8 mouse cellular contexts compared by ENCODE assay signal in genomic region chr6:134038881-134039280, GRCm38 (mm10). TPM values are rescaled to one million over a fixed set of nuclear protein-coding genes. Genes with fewer than 3 reads are reported as not detected.
A peak's percentile ranks its signal among the peaks of the same experiment; 100 is the strongest.
DNase-seq lines count a peak whose midpoint lies in the region; ATAC-seq lines count a peak whose summit lies in the region.

No protein-coding gene starts in this region.

- peak overlapping the region; percentile 28; the same call in 1 of the 2 replicates for H3K27ac ChIP-seq in midbrain, embryonic 10.5 days (replicated peaks)
- H3K27ac ChIP-seq in midbrain, embryonic 15.5 days = no peak overlapping the region
- peak overlapping the region; percentile 68 for H3K27ac ChIP-seq in heart, embryonic 13.5 days (replicated peaks)

- ATAC-seq in midbrain, embryonic 15.5 days (replicated peaks) = no peak
- no peak for ATAC-seq in heart, embryonic 13.5 days (ENCODE audit: extremely low read depth, insufficient number of reproducible peaks, low FRiP score, low TSS enrichment)

- peaks cover 65% of the 10 kb centered on the region for H3K4me1 ChIP-seq in midbrain, embryonic 10.5 days
- H3K4me1 ChIP-seq in midbrain, embryonic 15.5 days = peaks cover 41% of the 10 kb centered on the region
- H3K4me1 ChIP-seq in heart, embryonic 13.5 days = peaks cover 75% of the 10 kb centered on the region

- H3K9ac ChIP-seq in midbrain, embryonic 15.5 days = no peak overlapping the region
- peak overlapping the region; percentile 98 for H3K9ac ChIP-seq in heart, embryonic 13.5 days

- H3K9me3 ChIP-seq in midbrain, embryonic 10.5 days (replicated peaks) = no peaks in the 10 kb centered on the region
- H3K9me3 ChIP-seq in midbrain, embryonic 15.5 days = no peaks in the 10 kb centered on the region
- H3K9me3 ChIP-seq in heart, embryonic 13.5 days = no peaks in the 10 kb centered on the region

- peak; percentile 32 for DNase-seq in midbrain, embryonic 10.5 days (ENCODE audit: low spot score)
- DNase-seq in kidney, postnatal 10 days = peak; percentile 79
- peak; percentile 43 to 67 for DNase-seq in lung, postnatal 4 days
- DNase-seq in MN1 (ENCODE audit: low spot score) = no peak
- no peak for DNase-seq in layer of hippocampus, postnatal 36 days
- no peak for DNase-seq in adipocyte (ENCODE audit: low spot score)

- H3K27me3 ChIP-seq in midbrain, embryonic 10.5 days (ENCODE audit: low read depth, poor library complexity, severe bottlenecking) = no peaks in the 10 kb centered on the region
- H3K27me3 ChIP-seq in midbrain, embryonic 15.5 days (replicated peaks) = no peaks in the 10 kb centered on the region
- no peaks in the 10 kb centered on the region for H3K27me3 ChIP-seq in heart, embryonic 13.5 days (replicated peaks)

- no peak overlapping the region for H3K4me2 ChIP-seq in midbrain, embryonic 15.5 days
- peak overlapping the region; percentile 84 for H3K4me2 ChIP-seq in heart, embryonic 13.5 days

- H3K4me3 ChIP-seq in midbrain, embryonic 10.5 days = peak overlapping the region; percentile 71
- H3K4me3 ChIP-seq in midbrain, embryonic 15.5 days = no peak overlapping the region
- H3K4me3 ChIP-seq in heart, embryonic 13.5 days = peak overlapping the region; percentile 84

- peaks cover 9% of the 10 kb centered on the region for H3K36me3 ChIP-seq in midbrain, embryonic 10.5 days
- no peaks in the 10 kb centered on the region for H3K36me3 ChIP-seq in midbrain, embryonic 15.5 days (replicated peaks)
- H3K36me3 ChIP-seq in heart, embryonic 13.5 days = no peaks in the 10 kb centered on the region

- 25% methylated on average over 6 of the region's 6 CpGs for WGBS in midbrain, embryonic 10.5 days
- WGBS in midbrain, embryonic 15.5 days = 41% methylated on average over 6 of the region's 6 CpGs
- 8% methylated on average over 6 of the region's 6 CpGs for WGBS in heart, embryonic 13.5 days

RNA-seq across cellular contexts. Expression of gene Etv6, which starts 3.4 kb away (rescaled TPM):
- polyA plus RNA-seq in midbrain, embryonic 10.5 days (2016; fragmentation: Nextera tagmentation; extraction: Ambion mirVana) = 12.6 and 12.8 TPM in 2 replicates
- 3.9 and 4.5 TPM in 2 replicates for polyA plus RNA-seq in midbrain, embryonic 15.5 days (2015; fragmentation: Nextera tagmentation; extraction: Ambion mirVana)
- polyA plus RNA-seq in heart, embryonic 13.5 days (2015; fragmentation: Nextera tagmentation; extraction: Ambion mirVana) = 12.5 and 12.8 TPM in 2 replicates
- 10 to 100 TPM in 1 of 2 experiments, 1 to 10 TPM in 1; 9.9 to 11.2 TPM for total RNA-seq in layer of hippocampus, postnatal 36 days (2021)

Comparison
In these comparisons a context has a peak if more than half of its experiments do, and no peak if none do; other contexts are left out.
1. DNase-seq: peak in midbrain, embryonic 10.5 days (single experiment), kidney, postnatal 10 days (single experiment) and lung, postnatal 4 days (2 of 2); none in MN1 (single experiment), layer of hippocampus, postnatal 36 days (0 of 2) and adipocyte (single experiment).